Mouse (Mus musculus) lung, adult 18-20 months (tissue): ENCODE measurements around the gene Ipo5.

ENCODE experiments used
- DNase-seq, 2 experiments: peaks; one replicate each; pipeline ENCODE4 v3.0.0; 2022; ENCODE audit warnings: mixed read lengths in 2 of 2

The Ipo5 gene

GRCm38 (mm10) chr14:120924044-120924443 lies 13.0 kb downstream of the Ipo5 start:
- DNase-seq: no peak

GRCm38 (mm10) chr14:120925731-120926585 lies 14.9 kb downstream of the Ipo5 start:
- DNase-seq: no peak

- DNase-seq: no peak
These were observed 20.2 kb downstream of the Ipo5 start for GRCm38 (mm10) chr14:120931236-120931635.

GRCm38 (mm10) chr14:120933624-120934023 lies 22.6 kb downstream of the Ipo5 start:
- no peak for DNase-seq

- no peak for DNase-seq
These were observed 26.1 kb downstream of the Ipo5 start for GRCm38 (mm10) chr14:120937102-120937501.

GRCm38 (mm10) chr14:120942803-120943202 lies 31.8 kb downstream of the Ipo5 start:
- DNase-seq: no peak

GRCm38 (mm10) chr14:120945146-120945545 lies 34.1 kb downstream of the Ipo5 start:
- no peak for DNase-seq

- DNase-seq: peak in 1 of 2 experiments; percentile 25
These were observed 36.1 kb downstream of the Ipo5 start for GRCm38 (mm10) chr14:120947104-120947503.

GRCm38 (mm10) chr14:120949002-120949401 lies 38.0 kb downstream of the Ipo5 start:
- DNase-seq: no peak

- DNase-seq: no peak
These were observed 39.0 kb downstream of the Ipo5 start for GRCm38 (mm10) chr14:120950068-120950467.

- no peak for DNase-seq
These were observed 41.4 kb downstream of the Ipo5 start for GRCm38 (mm10) chr14:120952434-120952833.

GRCm38 (mm10) chr14:120960551-120960950 lies 49.5 kb downstream of the Ipo5 start:
- no peak for DNase-seq

- no peak for DNase-seq
These were observed 50.0 kb downstream of the Ipo5 start for GRCm38 (mm10) chr14:120960991-120961390.

GRCm38 (mm10) chr14:120967072-120967471 lies 56.0 kb downstream of the Ipo5 start:
- DNase-seq: no peak

GRCm38 (mm10) chr14:120968723-120969122 lies 57.7 kb downstream of the Ipo5 start:
- DNase-seq: no peak

GRCm38 (mm10) chr14:120969673-120970072 lies 58.6 kb downstream of the Ipo5 start:
- no peak for DNase-seq

- DNase-seq: peak in 1 of 2 experiments; percentile 9
These were observed 59.6 kb downstream of the Ipo5 start for GRCm38 (mm10) chr14:120970637-120971036.

GRCm38 (mm10) chr14:120971313-120971712 lies 60.3 kb downstream of the Ipo5 start:
- DNase-seq: no peak

- DNase-seq: peak; percentile 11 to 36
These were observed 68.5 kb downstream of the Ipo5 start for GRCm38 (mm10) chr14:120979559-120979958.

GRCm38 (mm10) chr14:120989126-120989525 lies 78.1 kb downstream of the Ipo5 start:
- DNase-seq: no peak
